Mouse (Mus musculus): ENCODE measurements around the gene Znhit3.

DNA sequence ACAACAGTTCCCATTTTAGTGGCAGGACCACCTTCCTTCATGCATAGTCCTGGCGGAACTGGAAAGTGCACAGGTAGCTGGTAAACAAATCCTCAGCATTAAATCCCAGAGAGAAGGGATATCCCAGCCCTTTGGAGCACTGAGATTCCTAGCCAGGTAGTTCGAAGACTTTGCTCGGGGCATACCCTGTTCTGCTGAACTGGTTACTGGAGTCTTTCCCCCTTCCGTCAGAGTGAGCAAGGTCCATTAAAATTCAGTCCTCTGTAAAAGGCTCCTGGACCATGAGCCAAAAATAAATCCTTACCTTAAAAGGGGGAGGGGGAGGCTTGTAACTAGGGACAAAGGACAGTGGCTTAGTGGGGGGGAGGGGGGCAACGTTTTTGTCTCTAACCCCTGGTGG lies 43.0 kb upstream of the Znhit3 start:
- TF ChIP-seq ELF1 (IDR thresholded peaks at IDR 0.05; ENCODE audit: low read depth, low read length) (no peak), CHD1 (IDR thresholded peaks at IDR 0.05; ENCODE audit: low read depth, low read length) (no peak), CTCF (IDR thresholded peaks at IDR 0.05 in 2 of 3, conservative IDR thresholded peaks at IDR 0.05 in 1 of 3; ENCODE audit: control insufficient read depth in 1 of 3, insufficient read depth in 1 of 3, low read depth in 2 of 3, low read length in 3 of 3, poor library complexity in 1 of 3, severe bottlenecking in 1 of 3) (no peak), MAX (IDR thresholded peaks at IDR 0.05; ENCODE audit: low read length) (no peak), ZNF384 (IDR thresholded peaks at IDR 0.05; ENCODE audit: low read depth, low read length) (no peak)

Data from MEL (cell line).